Comparison of ENCODE assay signal across 23 mouse cellular contexts in genomic region chr6:54597711-54598110, GRCm38 (mm10). TPM values are rescaled to one million over a fixed set of nuclear protein-coding genes. Genes with fewer than 3 reads are reported as not detected.
"Had no signal": no experiment of that assay in that cellular context is flagged by ENCODE, and none has a peak within 500 bp of the region (broad histone marks: within the 10 kb centered on the region; RNA-seq: fewer than 3 reads in every experiment).

No protein-coding gene starts in this region.

- H3K27me3 ChIP-seq: heart, embryonic 12.5 days; hindbrain, embryonic 12.5 days; intestine, embryonic 15.5 days; kidney, embryonic 15.5 days; limb, embryonic 12.5 days had no signal

- H3K27ac ChIP-seq: gastrocnemius, adult 2 months; heart, embryonic 10.5 days; hindbrain, embryonic 10.5 days; hindbrain, embryonic 12.5 days; hindbrain, embryonic 14.5 days; intestine, embryonic 15.5 days; kidney, embryonic 15.5 days; left cerebral cortex, adult 2 months; limb, embryonic 10.5 days; limb, embryonic 12.5 days; liver, embryonic 13.5 days; liver, embryonic 15.5 days had no signal

- H3K4me3 ChIP-seq: gastrocnemius, adult 2 months; heart, embryonic 10.5 days; heart, embryonic 12.5 days; hindbrain, embryonic 10.5 days; hindbrain, embryonic 12.5 days; intestine, embryonic 15.5 days; kidney, embryonic 15.5 days; layer of hippocampus, adult 2 months; left cerebral cortex, adult 2 months; limb, embryonic 10.5 days; limb, embryonic 12.5 days; liver, embryonic 13.5 days; liver, embryonic 15.5 days had no signal

- H3K36me3 ChIP-seq: heart, embryonic 10.5 days; heart, embryonic 12.5 days; hindbrain, embryonic 10.5 days; hindbrain, embryonic 12.5 days; intestine, embryonic 15.5 days; kidney, embryonic 15.5 days; limb, embryonic 10.5 days; liver, embryonic 13.5 days; liver, embryonic 15.5 days had no signal

- DNase-seq: gastrocnemius, adult 2 months; gastrocnemius, postnatal 10 days; gastrocnemius, postnatal 25 days; heart, adult 18-20 months; heart, postnatal 10 days; heart, postnatal 4 days; kidney, postnatal 14 days; liver; liver, embryonic 13.5 days; liver, postnatal 0 days had no signal

RNA-seq across cellular contexts. Expression of gene Fkbp14, which starts 0.6 kb away (rescaled TPM):
- polyA plus RNA-seq: inflammation-experienced regulatory T-cells, adult 6 months had no signal
